Mouse (Mus musculus) embryo, embryonic 11.5 days (tissue): ENCODE data around the gene Gpr15.

ENCODE experiments used
- DNase-seq: peaks from one replicate; pipeline ENCODE4 v3.0.0-alpha.2; 2012; ENCODE audit warnings: low read depth, low spot score

The Gpr15 gene

DNA sequence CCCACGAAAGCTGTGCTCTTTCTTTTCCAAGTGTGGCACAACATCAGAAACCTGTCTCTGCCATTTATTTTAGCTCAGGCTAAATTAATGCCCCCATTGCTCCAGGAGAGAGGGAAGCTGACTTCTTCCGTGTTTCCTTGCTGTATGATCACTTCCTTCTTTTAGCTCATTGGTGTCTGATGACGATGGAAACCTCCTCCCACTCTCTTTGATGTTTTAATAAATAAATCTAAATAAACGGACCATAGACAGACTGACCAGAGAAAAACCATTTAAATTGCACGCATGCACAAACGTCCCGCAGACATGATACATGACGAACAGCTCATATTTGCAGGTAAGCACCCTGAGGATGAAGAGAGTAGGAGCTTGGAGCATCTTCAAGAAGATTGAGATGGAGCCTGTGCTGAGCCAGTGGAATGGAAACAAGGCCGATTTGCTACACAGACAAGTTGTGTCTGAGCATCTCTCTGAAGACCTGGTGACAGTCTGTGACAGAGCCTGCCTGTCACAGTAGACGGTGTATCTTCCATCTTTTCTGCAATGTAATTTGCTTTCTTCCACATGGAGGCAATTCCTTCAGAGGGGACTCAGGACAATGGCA is 16.4 kb downstream of the Gpr15 start:
- no peak for DNase-seq

DNA sequence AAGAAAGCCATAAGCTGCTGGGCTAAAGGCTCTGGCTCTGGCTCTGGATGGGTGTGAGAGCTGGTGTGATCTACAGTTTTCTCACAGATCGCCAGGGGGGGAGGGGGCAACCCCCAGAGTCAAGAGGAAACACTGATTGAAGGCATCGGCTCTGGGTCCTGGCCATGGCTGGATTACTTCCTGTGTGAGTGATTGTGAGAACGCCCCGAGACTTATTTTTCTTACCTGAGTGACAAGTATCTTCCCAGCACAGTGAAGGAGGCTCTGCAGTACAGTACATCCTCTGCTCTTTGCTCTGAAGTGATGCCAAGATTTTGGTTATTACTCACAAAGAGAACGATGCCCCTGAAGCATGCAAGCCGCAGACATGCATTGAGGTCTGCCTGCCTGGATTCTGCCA is 17.1 kb downstream of the Gpr15 start:
- DNase-seq, result no peak

DNA sequence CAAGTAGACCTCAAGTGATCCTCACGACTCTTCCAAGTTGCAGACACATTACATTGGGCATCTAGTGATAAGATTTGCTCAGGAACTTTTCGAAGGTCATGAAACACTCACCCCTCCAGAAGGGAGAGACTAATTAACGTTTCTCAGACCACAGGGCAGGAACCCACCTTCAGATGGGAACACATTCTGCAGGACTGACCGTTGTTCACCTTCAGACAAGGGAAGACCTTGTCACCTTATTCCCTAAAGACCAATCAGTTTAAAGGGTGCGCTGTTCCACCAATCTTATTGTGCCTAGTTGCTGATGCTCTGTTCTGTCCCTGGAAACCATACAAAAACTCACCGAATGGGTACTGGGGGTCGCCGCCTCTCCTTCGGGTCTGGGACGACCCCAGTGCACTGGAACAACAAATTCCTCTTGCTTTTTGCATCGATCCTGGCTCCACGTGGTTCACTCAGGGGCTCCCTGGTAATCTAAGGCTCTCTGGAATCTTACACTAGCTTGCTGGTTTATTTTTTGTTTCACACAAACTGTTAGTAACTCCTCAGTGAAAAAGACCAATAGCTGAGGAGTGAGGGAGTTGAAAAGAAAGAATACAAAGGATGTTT is 17.9 kb downstream of the Gpr15 start:
- DNase-seq, result no peak

DNA sequence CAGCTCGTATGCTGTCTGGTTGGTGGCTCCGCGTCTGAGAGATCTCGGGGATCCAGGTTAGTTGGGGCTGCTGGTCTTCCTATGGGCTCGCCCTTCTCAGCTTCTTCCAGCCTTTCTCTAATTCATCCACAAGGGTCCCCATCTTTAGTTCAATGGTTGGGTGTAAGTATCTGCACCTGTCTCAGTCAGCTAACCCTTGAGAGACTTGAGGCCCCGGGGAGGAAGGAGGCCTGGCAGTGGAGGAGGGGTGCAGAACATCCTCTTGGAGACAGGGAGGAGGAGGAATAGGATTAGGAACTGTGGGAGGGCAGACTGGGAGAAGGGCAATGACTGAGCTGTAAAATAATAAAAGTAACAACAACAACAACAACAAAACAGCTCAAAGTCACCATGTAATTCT is 18.7 kb downstream of the Gpr15 start:
- no peak for DNase-seq

DNA sequence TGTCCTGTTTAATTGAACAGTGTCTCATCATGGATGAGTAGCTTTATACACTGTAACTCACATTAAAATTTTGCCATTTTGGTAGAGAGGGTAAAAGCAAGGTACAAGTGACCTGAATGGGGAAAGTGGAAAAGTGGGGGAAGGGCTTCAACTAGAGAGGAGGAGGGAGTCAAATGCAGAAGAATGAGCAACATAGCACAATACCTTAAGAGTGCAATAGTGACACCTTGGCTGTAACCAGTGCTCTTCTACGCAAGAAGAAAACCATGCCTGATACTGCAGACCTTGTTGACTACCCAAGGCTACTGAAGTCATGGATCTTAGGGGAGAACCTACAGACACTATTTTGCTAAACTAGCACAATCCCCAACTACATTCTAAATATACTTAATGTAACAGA is 21.6 kb downstream of the Gpr15 start:
- no peak for DNase-seq

DNA sequence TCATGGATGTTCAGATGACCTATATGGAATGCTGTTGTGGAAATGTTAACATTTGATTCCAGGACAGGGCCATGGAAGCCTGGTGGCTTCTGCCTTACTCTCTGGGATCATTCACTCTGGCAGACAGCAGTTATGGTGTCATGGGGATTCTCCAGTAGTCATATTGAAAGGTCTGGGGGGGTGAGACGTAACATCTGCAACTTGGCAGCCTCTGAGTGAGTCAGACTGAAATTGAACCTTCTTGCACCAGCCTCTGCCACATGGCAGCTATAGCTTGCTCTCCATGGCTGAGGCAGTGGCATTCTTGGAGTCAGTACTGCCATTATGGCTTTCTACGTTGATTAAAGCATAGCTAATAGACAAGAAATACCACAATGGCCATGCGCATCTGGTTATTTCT is 22.1 kb downstream of the Gpr15 start:
- no peak for DNase-seq

DNA sequence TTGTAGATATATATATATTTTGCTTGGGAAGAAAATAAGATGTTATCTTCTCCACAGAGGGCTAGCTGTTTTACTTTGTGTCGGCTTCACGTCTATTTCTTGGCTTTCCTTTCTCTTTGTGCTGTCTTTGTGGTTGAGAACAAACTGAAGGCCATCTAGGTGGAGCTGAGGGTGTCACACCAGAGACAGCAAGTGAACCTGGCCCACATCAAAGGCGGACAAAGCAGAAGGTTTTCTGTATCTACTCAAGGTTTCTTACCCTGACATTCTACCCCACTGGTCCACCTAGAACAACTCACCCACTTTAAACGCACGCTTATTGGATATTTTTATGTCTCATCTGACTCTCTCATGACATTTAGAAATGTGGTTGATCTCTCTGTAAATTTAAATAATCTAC is 24.8 kb downstream of the Gpr15 start:
- no peak for DNase-seq

DNA sequence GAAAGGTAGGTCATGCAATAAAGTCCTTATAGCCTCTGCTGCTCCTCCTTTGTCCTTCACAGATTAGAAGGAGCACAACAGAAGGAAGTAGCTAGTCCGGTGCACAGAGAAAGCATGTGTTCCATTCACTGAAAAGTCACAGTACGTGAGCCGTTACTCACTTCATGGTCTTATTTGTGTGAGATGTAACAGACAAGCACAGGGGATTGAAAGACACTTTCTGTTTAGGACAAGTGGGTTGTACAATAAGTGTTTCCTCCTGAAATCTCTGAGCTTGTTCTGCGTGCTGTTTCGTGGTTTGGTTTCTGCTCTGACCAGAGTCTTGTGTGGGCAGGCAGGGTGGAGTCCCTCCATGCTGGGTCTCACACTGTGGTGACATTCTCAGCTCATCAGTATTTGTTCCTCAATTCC is 28.5 kb downstream of the Gpr15 start:
- no peak for DNase-seq

DNA sequence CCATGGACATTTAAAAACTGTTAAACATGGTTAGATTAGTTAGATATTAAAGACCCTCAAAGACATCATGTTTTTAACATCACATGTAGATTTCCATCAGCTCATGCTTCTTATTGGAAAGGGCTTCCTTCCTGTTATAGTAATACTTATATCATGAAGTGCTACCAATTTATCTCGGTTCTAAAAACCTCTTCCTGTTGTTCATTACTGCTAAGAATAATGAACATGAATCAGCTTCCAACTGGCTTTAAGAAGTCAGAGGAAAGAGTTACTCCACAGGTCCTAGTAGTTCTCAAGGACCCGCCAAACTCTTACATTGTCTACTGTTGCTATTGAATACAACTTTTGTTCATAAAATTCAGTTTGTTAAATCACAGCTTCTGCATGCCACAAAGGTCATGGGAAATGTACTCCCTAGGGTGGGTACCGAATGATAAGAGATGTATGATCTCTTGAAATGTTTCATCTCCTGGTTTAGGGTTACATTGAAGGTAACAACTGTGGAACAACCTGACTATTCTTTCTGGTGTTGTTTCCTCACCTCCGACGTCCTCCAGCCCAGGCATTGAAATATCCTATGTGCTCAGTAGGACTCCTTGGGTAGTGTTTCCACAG is 29.2 kb downstream of the Gpr15 start:
- DNase-seq, result no peak

DNA sequence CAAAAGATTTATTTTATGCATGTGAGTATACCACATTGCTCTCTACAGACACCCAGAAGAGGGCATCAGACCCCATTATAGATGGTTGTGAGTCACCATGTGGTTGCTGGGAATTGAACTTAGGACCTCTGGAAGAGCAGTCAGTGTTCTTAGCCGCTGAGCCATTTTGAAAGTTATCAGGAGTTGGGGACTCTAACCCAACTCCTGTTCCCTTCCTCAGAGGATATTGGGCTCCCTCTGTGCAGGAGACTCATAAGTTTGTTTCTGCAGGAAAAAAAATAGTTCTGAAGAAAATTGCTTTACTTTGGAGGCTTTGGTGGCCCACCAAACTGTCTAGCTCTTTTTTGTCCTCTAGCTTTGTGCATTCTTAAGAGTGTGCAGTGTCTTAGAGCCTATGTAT is 30.3 kb downstream of the Gpr15 start:
- DNase-seq, result no peak

DNA sequence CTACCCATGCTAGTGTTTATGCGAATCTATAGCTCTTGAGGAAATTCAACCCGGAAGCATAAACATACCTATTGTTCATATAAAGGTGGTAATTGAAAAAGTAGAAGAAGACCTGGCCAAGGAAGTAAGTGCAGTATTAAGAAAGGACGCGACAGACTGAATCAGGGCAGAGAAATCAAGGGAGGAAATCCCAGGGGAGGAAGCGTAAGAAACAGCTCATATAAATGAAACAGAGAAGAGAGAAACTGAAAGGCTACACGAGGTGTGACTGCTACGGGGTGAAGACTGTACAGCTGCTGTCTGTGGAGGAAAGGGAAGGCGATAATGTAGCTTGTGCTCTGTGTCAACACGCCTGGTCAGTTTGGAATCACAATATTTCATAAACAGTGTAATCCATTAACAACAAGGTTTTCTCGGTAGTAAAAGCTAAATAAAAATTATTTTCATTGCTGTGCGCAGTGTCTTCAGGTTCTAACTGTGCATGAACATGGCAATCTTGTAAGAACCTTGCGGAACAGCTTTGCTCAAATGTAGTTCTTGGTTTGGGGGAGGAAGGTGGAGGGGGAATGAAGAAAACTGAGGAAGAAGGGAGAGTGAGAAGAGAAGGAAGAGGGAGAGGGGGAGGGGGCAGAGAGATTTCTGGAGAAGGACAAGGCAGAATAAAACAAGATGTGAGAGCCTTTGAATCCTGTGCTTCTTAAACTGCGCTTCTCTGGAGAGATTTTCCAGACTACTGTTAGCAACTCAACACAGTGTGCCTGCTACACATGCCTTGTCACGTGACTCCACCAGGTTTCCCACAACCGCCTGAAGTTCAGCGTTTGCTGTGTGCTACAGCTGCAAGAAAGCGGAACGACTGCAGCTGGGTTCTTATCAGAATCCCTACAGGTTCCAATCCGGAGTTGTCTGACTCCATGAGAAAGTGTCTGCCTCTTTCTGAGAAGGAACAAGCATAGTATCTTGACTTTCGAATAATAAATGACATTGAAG is 33.0 kb downstream of the Gpr15 start:
- no peak for DNase-seq

DNA sequence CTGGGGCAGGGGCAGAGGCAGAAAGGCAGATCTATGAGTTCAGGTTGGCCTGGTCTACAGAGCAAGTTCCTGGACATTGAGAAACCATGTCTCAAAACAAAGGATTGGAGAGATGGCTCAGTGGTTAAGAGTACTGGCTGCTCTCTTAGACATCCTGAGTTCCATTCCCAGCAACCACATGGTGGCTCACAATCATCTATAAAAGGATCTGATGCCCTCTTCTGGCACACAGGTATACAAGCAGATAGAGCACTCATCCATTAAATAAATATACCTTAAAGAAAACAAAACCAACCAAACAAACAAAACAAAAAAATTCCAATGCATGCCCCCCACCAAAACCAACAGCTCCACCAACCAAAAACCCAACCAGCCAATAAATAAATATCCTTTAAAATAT is 34.3 kb downstream of the Gpr15 start:
- DNase-seq, result no peak

DNA sequence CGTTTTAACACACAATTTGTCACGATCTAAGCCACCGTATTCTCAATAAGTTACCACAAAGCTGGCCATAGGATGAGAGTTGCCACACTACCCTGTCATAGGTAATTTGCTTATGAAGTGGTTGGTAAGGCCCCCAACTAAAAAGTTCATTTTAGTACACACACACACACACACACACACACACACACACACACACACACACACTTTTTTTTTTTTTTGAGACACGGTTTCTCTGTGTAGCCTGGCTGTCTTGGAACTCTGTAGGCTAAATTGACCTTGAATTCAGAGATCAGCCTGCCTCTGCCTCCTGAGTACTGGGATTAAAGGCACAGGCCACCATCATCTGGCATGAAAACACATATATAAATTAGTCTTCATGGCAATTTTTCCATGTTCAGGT is 35.0 kb downstream of the Gpr15 start:
- no peak for DNase-seq

DNA sequence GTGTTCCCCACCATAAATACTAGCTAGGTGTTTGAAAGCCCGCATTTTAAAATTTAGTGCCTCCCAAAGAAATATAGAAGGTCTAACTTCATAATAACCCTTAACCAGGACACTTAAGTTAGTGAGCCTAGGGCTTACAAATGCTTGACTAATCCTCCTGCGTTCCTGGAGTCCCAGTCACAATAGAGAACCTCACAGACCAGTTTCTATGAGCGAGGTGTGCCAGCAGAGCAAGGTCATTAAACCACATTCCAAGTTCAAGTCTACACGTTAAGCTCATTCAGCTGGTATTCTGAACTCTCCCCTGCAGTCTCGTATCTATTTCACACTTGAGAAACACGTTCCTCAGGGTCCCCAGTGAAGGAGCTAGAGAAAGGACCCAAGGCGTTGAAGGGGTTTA is 36.0 kb downstream of the Gpr15 start:
- no peak for DNase-seq

DNA sequence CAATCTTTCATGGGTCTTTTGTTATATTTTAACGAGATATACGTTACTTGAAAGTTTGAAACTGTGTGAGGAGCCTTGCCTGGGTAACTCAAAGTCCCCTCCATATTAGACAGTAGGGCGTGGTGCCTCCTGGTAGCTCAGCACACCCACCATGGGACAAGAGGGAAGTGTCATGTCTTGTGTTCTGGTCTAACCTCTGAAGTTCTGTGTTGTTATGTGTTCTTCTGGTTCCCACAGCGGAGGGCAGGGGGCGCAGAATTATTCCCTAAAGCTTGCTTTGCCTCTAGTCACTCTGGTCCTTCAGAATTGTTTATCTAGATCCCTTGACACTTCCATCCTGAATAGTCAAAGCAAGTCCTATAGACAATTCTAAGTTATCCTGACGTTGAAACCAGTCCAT is 36.8 kb downstream of the Gpr15 start:
- DNase-seq, result no peak

DNA sequence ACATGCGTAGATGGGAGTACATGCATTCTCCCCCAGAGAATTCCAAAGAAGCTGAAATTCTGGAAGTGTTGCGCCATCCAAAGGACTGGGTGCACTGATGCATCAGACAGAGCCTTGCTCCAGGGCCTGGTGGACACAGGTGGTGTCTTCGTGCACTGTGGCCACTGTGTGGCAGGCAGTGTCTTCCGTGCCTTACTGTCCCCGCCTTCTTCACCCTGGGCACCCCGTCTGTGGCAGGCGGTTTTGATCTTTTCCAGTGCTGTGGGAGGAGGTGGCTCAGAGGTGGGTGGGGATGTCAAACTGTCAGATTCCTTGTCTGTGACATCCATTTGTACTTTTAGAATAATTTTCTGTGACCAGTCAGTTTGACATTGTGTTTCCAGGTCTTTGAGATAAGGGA is 40.2 kb downstream of the Gpr15 start:
- no peak for DNase-seq

DNA sequence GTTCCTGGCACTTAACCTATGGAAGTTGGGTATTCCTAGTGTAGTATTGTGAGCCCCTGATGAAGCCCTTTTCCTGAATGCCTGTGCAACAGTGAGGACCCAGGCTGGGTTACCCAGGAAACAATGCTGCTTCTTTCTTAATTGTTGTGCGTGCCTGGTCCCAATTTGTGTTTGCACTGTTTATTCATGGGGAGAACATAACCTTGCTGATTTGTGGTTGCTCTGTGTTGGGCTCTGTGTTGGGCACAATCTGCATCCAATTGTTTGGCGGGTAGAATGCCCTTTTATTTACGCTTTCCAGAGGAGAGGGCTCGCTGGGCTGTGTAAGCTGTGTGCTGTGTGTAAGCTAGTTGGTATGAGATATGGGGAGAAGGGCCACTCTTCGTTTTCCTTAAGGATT is 41.4 kb downstream of the Gpr15 start:
- DNase-seq, result no peak

DNA sequence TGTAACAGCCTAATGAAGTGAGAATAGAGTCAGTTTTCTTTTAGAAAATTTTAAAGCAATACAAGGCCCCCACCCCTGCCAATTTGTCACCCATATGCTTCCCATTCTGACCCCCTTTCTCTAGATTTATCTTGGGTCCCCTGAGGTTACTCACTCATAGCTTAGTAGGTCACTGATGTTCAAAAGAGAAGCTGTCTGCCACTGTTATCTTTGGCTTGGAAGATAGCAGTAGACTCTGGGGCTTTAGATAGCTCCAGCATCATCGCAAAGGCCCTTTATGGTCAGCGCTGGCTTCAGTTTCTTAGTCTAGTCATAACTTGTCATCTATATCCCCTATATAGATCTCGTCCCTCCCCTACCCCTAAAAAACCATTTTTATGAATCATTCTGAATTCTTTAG is 42.2 kb downstream of the Gpr15 start:
- DNase-seq, result no peak

DNA sequence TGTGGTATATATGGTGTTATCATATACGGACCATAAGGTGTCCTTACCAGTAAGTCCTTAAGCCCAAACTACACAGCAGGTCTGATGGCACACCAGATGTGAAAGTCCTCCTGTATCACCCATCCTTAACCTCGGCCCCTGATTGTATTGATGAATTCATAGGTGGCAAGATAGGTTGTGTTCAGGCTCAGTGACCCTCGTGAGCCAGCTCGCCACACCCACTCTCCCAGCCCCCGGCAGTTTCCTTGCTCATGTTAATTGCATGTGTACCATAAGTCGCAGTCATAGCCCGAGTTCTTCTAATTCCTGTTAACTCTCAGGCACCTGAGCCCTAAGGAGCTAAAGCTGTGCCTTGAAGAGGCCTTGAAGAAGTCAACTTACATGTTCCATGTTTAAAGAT is 42.7 kb downstream of the Gpr15 start:
- DNase-seq, result no peak

DNA sequence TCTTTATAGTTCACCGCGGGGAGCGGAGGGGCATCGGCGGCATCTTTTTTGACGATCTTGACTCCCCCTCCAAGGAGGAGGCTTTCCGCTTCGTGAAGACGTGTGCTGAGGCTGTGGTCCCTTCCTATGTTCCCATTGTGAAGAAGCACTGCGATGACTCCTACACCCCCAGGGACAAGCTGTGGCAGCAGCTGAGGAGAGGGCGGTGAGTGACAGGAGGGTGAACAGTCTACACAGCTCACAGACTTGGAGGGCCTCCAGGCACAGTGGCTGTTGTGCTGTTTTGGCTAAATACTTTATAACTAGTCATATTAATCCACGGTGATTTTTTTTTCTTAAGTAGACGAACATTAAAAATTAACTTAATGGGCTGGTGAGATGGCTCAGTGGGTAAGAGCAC is 43.6 kb downstream of the Gpr15 start:
- DNase-seq, result no peak

DNA sequence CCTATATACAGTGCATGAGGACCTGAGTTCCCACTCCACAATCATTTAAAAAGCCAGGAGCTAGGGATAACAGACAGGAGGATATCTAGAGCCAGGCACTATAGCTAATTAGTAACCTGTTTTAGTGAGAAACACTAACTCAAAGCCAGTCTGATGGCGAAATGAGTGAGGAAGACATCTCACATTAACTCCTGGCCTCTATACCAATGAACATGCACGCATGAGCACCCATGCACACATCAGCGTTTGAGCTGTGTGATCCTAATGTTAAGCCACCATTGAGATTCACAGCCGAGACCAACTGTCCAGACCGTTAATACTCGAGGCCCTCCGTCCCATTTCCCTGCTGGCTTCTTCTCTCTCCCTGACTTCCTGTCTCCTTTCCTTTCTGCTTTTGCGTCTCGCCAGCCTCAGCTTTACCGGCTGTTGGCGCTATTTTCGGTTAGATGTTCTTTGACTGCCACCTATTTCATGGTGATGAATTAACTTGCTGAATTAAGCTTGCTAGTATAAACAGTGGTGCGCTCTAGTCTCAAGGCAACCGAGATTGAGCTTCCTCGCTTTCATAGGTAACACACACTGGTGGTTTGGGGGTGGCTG is 45.0 kb downstream of the Gpr15 start:
- no peak for DNase-seq

DNA sequence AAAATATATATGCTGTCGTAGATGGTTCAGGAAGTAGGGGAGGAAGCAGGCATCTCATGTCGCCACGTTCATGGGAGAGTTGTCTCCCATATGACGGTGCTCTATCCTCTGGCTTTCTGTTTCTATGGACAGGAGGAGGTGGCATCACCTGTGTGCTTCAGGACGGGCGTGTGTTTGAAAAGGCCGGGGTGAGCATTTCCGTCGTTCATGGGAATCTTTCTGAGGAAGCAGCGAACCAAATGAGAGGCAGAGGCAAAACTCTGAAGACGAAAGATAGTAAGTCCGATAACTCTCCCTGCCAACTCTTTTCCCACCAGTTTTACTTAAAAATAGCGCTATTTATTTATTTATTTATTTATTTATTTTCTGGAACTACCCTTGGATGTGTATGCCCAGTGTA is 46.5 kb downstream of the Gpr15 start:
- DNase-seq, result no peak
